Mouse (Mus musculus): ENCODE results near the gene Arhgap25.

The Arhgap25 gene

GRCm38 (mm10) chr6:87451016-87451415 lies 82.0 kb downstream of the Arhgap25 start:
- no peak for DNase-seq (ENCODE audit: extremely low spot score, low spot score)

- no peak for DNase-seq (ENCODE audit: extremely low spot score, low spot score)
These were observed 83.5 kb downstream of the Arhgap25 start for GRCm38 (mm10) chr6:87449534-87449933.

DNA sequence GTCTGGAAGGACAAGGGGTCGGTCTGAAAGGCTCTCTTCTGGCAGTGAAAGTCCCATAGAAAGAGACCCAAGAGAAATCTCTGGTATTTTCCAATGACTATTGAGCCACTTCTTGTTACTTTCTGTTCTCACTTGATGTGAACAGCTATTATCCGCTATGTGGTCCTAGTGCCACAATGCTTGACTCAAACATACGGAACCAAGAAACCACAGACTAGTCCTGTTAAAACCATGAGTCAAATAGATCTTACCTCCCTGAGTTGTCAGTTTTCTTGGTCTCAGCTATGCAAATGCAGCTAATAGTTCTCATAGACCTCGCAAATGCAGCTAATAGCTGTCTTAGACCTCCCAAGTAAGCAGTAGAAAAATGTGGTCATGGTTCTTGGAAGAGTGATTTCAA lies 85.8 kb downstream of the Arhgap25 start:
- no peak for DNase-seq (ENCODE audit: extremely low spot score, low spot score)

- no peak for DNase-seq (ENCODE audit: extremely low spot score, low spot score)
These were observed 87.8 kb downstream of the Arhgap25 start for GRCm38 (mm10) chr6:87445222-87445621.

DNA sequence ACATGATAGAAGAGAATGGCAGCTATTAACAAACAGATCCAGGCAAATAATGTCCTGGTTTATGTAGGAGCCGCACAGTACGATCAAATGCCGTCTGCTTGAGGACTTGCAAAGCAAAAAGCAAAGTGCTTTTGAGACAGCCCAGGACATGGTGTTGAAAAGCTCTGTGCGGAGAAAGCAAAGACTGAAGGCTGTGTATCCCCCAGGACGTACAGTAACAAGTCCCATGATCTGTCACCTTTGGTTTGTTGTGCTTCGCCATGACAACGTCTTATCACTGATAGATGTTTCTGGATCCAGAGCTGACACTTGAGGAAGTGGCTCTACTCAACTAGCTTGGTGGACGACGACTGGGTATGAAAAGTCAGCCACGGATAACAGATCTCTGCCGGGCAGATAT lies 89.8 kb downstream of the Arhgap25 start:
- no peak for DNase-seq (ENCODE audit: extremely low spot score, low spot score)

DNA sequence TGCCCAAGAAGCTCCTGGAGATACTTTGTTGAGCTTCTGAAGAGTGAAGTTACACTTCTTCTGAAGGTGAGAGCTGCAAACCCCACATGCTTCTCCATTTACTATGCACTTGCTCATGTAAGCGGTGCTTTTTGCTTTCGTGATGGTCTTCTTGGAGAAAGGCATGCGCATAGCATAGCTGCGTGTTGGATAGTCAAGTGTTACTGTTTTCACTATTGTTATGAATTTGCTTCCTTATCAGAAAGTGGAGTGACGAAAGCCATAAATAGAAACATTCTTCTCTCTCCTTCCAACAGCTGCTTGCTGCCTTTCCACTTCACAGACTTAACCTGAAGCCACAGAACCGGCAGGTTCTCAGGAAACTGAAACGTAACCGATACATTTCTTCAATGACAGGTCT lies 96.3 kb downstream of the Arhgap25 start:
- DNase-seq (ENCODE audit: extremely low spot score, low spot score), result no peak

GRCm38 (mm10) chr6:87435791-87436190 lies 97.3 kb downstream of the Arhgap25 start:
- DNase-seq (ENCODE audit: extremely low spot score, low spot score), result no peak

DNA sequence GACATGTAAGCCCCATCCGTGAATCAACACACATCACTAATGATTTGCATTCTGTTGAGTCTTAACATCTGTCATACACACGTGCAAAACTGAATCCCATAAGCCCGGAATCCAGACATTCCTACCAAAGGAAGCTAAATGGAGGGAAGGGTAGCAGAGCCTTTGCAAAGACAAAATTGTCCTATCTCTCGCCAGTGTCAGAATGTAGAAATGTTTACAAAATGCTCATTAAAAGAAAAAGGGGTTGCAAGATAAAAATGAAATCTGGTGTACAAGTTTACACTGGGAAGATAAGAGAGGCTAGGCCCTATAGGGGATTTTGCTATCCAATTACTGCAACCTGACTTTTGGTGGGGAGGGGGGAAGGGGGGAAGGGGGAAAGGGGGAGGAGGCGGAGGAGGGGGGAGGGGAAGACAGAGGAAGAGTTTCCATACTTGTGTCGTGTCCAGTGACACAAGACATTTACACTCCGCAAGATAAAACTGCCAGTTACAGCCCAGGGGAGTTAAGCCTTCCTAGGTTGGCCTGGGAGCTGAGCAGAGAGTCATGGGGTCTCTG lies 104.5 kb downstream of the Arhgap25 start, which contains the start of gene Bmp10:
Gene Bmp10, plus strand, starts transcription at position 508 of the 558 bp plus-strand sequence.
- DNase-seq (ENCODE audit: extremely low spot score, low spot score), result no peak

DNA sequence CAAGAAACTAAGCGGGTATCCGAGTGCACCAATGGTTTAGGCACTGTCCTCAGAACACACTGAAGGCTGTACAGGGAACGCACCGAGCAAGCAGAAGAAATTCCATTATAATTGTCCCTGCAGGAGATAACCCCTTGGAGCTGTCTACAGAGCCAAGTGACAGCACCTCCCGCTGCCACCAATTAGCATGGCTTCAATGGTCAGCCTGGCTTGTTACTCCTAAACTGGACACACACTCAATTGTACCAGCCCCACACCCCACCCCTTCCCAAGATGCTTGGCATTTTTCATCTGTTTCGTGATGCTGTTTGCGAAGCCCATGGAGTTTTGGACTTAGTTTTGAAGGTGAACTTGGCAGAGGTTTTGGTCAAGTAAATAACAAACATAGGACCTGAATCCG lies 105.4 kb downstream of the Arhgap25 start:
- no peak for DNase-seq (ENCODE audit: extremely low spot score, low spot score)

- DNase-seq (ENCODE audit: extremely low spot score, low spot score), result no peak
These were observed 106.1 kb downstream of the Arhgap25 start for GRCm38 (mm10) chr6:87426954-87427353.

- no peak for DNase-seq (ENCODE audit: extremely low spot score, low spot score)
These were observed 108.8 kb downstream of the Arhgap25 start for GRCm38 (mm10) chr6:87424037-87424816.

DNA sequence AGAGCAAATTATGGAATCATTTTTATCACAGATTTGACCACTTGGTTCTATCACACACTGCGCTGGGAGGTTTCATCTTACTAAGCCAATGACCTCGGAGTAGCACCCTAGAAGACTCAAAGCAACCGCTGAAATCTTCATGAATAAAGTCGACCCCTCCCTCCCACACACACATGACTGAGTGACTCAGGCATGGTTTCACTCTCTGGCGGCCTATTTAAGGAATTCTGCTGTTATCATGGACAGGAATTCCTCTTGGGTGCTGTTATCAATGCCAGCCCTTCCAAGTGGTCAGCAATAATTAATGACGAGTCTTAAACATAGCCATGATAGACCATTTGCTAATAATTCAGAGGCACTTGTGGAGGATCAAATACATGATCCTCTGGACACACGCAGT lies 110.8 kb downstream of the Arhgap25 start:
- DNase-seq (ENCODE audit: extremely low spot score, low spot score), result no peak

DNA sequence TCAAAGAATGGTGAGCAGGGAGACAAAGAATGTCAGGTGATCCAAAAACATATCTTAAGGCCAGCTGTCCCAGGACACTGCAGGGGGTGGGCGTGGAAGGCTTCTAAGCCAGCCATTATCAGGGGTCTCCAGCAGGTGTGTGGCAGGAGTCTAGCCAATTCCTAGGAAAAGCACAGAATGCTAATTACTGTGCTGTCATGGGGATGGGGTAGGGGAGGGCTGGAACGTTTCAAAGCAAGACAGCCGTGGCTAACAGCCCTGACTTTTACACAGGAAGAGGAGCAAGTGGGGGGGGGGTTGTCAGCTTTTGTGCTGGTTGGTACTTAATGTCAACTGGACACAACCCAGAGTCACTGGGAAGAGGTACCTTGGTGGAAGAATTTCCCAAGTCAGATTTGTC lies 121.0 kb downstream of the Arhgap25 start:
- no peak for DNase-seq (ENCODE audit: extremely low spot score, low spot score)
